Mouse (Mus musculus): ENCODE results near the gene Tmprss2. TPM values are rescaled to one million over a fixed set of nuclear protein-coding genes. Genes with fewer than 3 reads are reported as not detected.

Tmprss2 gene
- polyA plus RNA-seq, 1 experiment from 2014 or later, result 0.15 TPM

Other genes starting within 250 kb of the Tmprss2 start
- gene Mx1, start 148.3 kb downstream of the Tmprss2 start, polyA plus RNA-seq (2016; fragmentation: Nextera tagmentation; extraction: Ambion mirVana), result 0.16 TPM in 1 of 2 replicates, not detected in the other
- gene Fam3b, start 96.4 kb downstream of the Tmprss2 start, polyA plus RNA-seq (2016; fragmentation: Nextera tagmentation; extraction: Ambion mirVana), result not detected in 2 replicates
- 1.1 and 1.5 TPM in 2 replicates for gene Ripk4, start 152.6 kb upstream of the Tmprss2 start, polyA plus RNA-seq (2016; fragmentation: Nextera tagmentation; extraction: Ambion mirVana)
- gene Prdm15, start 240.7 kb upstream of the Tmprss2 start, polyA plus RNA-seq (2016; fragmentation: Nextera tagmentation; extraction: Ambion mirVana), result 13.4 and 14.8 TPM in 2 replicates